Mouse (Mus musculus) MEL (cell line): ENCODE measurements at regions not wholly inside any gene's neighbourhood (a gene's known extent, or its start where the extent isn't known, plus 50 kb on each side); places are given as distances from the start of the nearest gene placed in this dataset.

Source experiments
- DNase-seq: peaks from one replicate; pipeline ENCODE4 v3.0.0; 2011; ENCODE audit warnings: low read depth, low spot score
- H3K27ac ChIP-seq: 2 replicates; pipeline ENCODE4 v1.5.1; 2012; ENCODE audit warnings: low read depth, mild to moderate bottlenecking, control low read depth, low read length, moderate library complexity; ENCODE audit not compliant: control insufficient read depth
- H3K27me3 ChIP-seq, 2 experiments: fragments of 150-350 bp in 1 of 2; sonication (generic) in 1 of 2; 2 replicates each; pipeline ENCODE4 v1.6.1; 2012; ENCODE audit warnings: low read length in 2 of 2, mild to moderate bottlenecking in 2 of 2, improper control_type of control experiment in 1 of 2, moderate library complexity in 1 of 2; ENCODE audit not compliant: insufficient read depth in 2 of 2, control insufficient read depth in 1 of 2
- H3K36me3 ChIP-seq, 2 experiments: 2 replicates each; pipeline ENCODE4 v1.6.1; 2012 to 2014; ENCODE audit warnings: low read length in 2 of 2, improper control_type of control experiment in 1 of 2, inconsistent platforms in 1 of 2, mild to moderate bottlenecking in 1 of 2; ENCODE audit not compliant: insufficient read depth in 2 of 2, control insufficient read depth in 1 of 2
- H3K4me1 ChIP-seq, 2 experiments: fragments of 150-350 bp in 1 of 2; sonication (generic) in 1 of 2; 2 replicates each; pipeline ENCODE4 v1.6.1; 2012; ENCODE audit warnings: low read length in 2 of 2, improper control_type of control experiment in 1 of 2, mild to moderate bottlenecking in 1 of 2; ENCODE audit not compliant: insufficient read depth in 2 of 2, control insufficient read depth in 1 of 2
- H3K4me3 ChIP-seq, 2 experiments: fragments of 150-350 bp in 1 of 2; sonication (generic) in 1 of 2; 2 replicates each; pipeline ENCODE4 v1.5.1; 2012; ENCODE audit warnings: low read depth in 2 of 2, low read length in 2 of 2, mild to moderate bottlenecking in 2 of 2, moderate library complexity in 2 of 2, control low read depth in 1 of 2, improper control_type of control experiment in 1 of 2; ENCODE audit not compliant: control insufficient read depth in 1 of 2, insufficient read depth in 1 of 2
- H3K79me2 ChIP-seq: 2 replicates; pipeline ENCODE4 v1.6.1; 2012; ENCODE audit warnings: mild to moderate bottlenecking, low read length, moderate library complexity; ENCODE audit not compliant: control insufficient read depth, poor library complexity, insufficient read depth
- H3K9ac ChIP-seq: 2 replicates; pipeline ENCODE4 v1.6.1; 2012; ENCODE audit warnings: low read depth, mild to moderate bottlenecking, control low read depth, low read length, moderate library complexity; ENCODE audit not compliant: control insufficient read depth, poor library complexity, severe bottlenecking
- H3K9me3 ChIP-seq: fragments of 150-350 bp; sonication (generic); replicated peaks from 2 replicates; pipeline ENCODE4 v1.6.1; 2012; ENCODE audit warnings: mild to moderate bottlenecking, low read length, improper control_type of control experiment, moderate library complexity; ENCODE audit not compliant: insufficient read depth
- CHD2 ChIP-seq: IDR thresholded peaks from 2 replicates; pipeline ENCODE4 v1.6.1; 2011; ENCODE audit warnings: low read length, improper control_type of control experiment
- EP300 ChIP-seq, 2 experiments: IDR thresholded peaks; 2 replicates each; pipeline ENCODE4 v1.6.1; 2011; ENCODE audit warnings: improper control_type of control experiment in 2 of 2, low read length in 2 of 2, low read depth in 1 of 2, mild to moderate bottlenecking in 1 of 2
- ETS1 ChIP-seq: IDR thresholded peaks from 2 replicates; pipeline ENCODE4 v1.6.1; 2012; ENCODE audit warnings: low read depth, mild to moderate bottlenecking, inconsistent platforms, low read length, improper control_type of control experiment, moderate library complexity
- GATA1 ChIP-seq: IDR thresholded peaks from 2 replicates; pipeline ENCODE4 v1.6.1; 2011; ENCODE audit warnings: low read depth, low read length, improper control_type of control experiment
- KAT2A ChIP-seq: conservative IDR thresholded peaks from 2 replicates; pipeline ENCODE4 v1.6.1; 2012; ENCODE audit warnings: low read depth, low read length, improper control_type of control experiment, inconsistent platforms
- MAZ ChIP-seq: IDR thresholded peaks from 2 replicates; pipeline ENCODE4 v1.6.1; 2012; ENCODE audit warnings: low read depth, mild to moderate bottlenecking, inconsistent platforms, low read length, improper control_type of control experiment
- NRF1 ChIP-seq: IDR thresholded peaks from 2 replicates; pipeline ENCODE4 v1.6.1; 2014; ENCODE audit warnings: low read depth, mild to moderate bottlenecking, inconsistent platforms, low read length, improper control_type of control experiment, moderate library complexity; ENCODE audit not compliant: poor library complexity, insufficient read depth, severe bottlenecking
- POLR2A ChIP-seq, 2 experiments: IDR thresholded peaks; 2 replicates each; pipeline ENCODE4 v1.6.1; 2011 to 2012; ENCODE audit warnings: low read length in 2 of 2, mild to moderate bottlenecking in 2 of 2, control low read depth in 1 of 2, improper control_type of control experiment in 1 of 2, low read depth in 1 of 2, moderate library complexity in 1 of 2; ENCODE audit not compliant: control insufficient read depth in 1 of 2, insufficient read depth in 1 of 2, poor library complexity in 1 of 2
- POLR2AphosphoS2 ChIP-seq: IDR thresholded peaks from 2 replicates; pipeline ENCODE4 v1.6.1; 2011; ENCODE audit warnings: low read length, improper control_type of control experiment
- RAD21 ChIP-seq: IDR thresholded peaks from 2 replicates; pipeline ENCODE4 v1.6.1; 2011; ENCODE audit warnings: mild to moderate bottlenecking, low read depth, low read length, improper control_type of control experiment
- RCOR1 ChIP-seq: IDR thresholded peaks from 2 replicates; pipeline ENCODE4 v1.6.1; 2012; ENCODE audit warnings: low read depth, mild to moderate bottlenecking, inconsistent platforms, low read length, improper control_type of control experiment
- SMC3 ChIP-seq: IDR thresholded peaks from 2 replicates; pipeline ENCODE4 v1.6.1; 2011; ENCODE audit warnings: low read depth, low read length, improper control_type of control experiment
- USF1 ChIP-seq: IDR thresholded peaks from 2 replicates; pipeline ENCODE4 v1.6.1; 2014; ENCODE audit warnings: low read depth, mild to moderate bottlenecking, inconsistent platforms, low read length, improper control_type of control experiment, moderate library complexity

DNA sequence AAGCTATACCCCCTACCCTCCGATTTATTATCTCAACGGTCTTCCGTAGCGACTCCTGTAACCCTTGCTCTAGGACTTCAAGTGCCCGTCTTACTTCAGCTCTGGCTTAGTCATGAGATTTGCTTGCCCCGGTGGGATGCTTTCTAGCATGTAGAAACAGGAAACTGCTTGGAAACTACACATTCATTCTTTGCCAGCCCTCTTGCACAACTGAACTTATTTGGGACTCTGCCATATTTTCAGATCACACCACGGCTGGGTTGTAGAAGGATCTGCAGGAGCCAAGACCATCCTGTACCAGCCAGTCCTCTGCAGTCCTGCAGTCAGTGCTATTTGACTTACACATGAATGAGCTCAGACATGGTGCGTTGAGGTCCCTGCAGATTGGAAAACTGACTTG is 110.9 kb upstream of the Habp2 start:
- Histone ChIP-seq H3K4me1 (no peaks in the 10 kb centered on the region), H3K79me2 (no peaks in the 10 kb centered on the region), H3K36me3 (no peaks in the 10 kb centered on the region), H3K9ac (no peak overlapping the region), H3K27ac (no peak overlapping the region), H3K9me3 (no peaks in the 10 kb centered on the region), H3K4me3 (no peak overlapping the region), H3K27me3 (peaks cover 0 to 2% of the 10 kb centered on the region in 2 experiments; a peak in 1 of 4 replicates)
- DNase-seq = no peak
- TF ChIP-seq MAZ (no peak), SMC3 (no peak), CHD2 (no peak), POLR2A (IDR thresholded peaks at IDR 0.05; ENCODE audit: control insufficient read depth in 1 of 2, insufficient read depth in 1 of 2, low read depth in 1 of 2, low read length in 2 of 2, poor library complexity in 1 of 2) (no peak), GATA1 (no peak), KAT2A (no peak), USF1 (no peak), NRF1 (no peak)

DNA sequence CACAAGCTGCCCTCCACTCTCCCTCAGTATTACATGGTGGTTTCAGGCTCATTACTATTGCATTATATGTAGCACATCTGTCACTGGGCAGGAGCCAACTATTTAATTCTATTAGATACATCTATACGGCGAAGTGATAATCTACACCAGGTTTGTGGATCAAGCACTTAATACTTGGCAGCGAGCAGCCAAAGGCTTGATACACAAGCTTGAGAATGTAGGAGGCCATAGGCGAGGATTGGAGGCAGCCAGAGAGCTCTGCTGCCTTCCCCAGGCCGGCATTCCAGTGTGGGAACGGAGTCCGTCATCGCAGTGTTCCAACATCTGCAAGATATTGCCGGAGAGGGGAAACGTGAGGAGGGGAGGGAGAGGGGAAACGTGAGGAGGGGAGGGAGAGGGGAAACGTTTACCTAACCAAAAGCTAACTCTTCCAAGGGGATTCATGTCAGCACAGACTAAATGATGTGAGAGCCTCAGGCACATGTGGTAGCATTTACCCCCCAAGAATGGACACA is 109.6 kb upstream of the Habp2 start:
- no peaks in the 10 kb centered on the region for H3K36me3 ChIP-seq
- TF ChIP-seq ETS1 (no peak), EP300 (IDR thresholded peaks at IDR 0.05; ENCODE audit: low read depth in 1 of 2, low read length in 2 of 2) (no peak)
- H3K9ac ChIP-seq = no peak overlapping the region
- H3K27me3 ChIP-seq = peaks cover 0 to 2% of the 10 kb centered on the region in 2 experiments; a peak in 1 of 4 replicates
- H3K4me1 ChIP-seq = no peaks in the 10 kb centered on the region
- no peak overlapping the region for H3K27ac ChIP-seq
- H3K4me3 ChIP-seq = no peak overlapping the region
- no peak for DNase-seq
- H3K79me2 ChIP-seq = no peaks in the 10 kb centered on the region
- H3K9me3 ChIP-seq = no peaks in the 10 kb centered on the region

DNA sequence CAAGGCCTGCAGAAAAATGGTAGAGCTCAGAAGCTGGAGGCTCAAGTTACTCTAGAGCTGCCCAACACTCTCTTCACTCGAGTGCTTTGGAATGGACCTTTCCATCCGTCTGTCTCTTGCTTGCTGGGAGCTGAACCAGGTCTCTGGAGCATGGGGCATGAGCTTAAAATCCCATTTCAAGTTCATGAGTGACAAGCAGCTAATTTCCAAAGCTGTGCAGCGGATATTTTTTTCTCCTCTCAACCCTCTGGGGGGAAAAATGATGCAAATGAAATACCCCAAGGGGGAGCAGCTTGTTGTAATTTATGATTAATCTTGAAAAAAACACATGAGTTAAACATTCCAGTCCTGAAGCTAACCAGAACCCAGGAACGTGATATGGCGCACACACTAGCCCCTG is 101.2 kb upstream of the Habp2 start:
- Histone ChIP-seq H3K27ac (no peak overlapping the region), H3K4me1 (no peaks in the 10 kb centered on the region; a peak in 1 of 4 replicates), H3K36me3 (no peaks in the 10 kb centered on the region), H3K79me2 (no peaks in the 10 kb centered on the region), H3K4me3 (no peak overlapping the region), H3K9me3 (no peaks in the 10 kb centered on the region), H3K27me3 (no peaks in the 10 kb centered on the region; a peak in 1 of 4 replicates), H3K9ac (no peak overlapping the region)
- no peak for TF ChIP-seq RAD21
- TF ChIP-seq EP300 (IDR thresholded peaks at IDR 0.05; ENCODE audit: low read depth in 1 of 2, low read length in 2 of 2) = no peak
- TF ChIP-seq POLR2AphosphoS2 = no peak
- TF ChIP-seq RCOR1 = no peak
- DNase-seq = no peak
